Mouse (Mus musculus) thymus, postnatal 36 days (tissue): ENCODE measurements around the gene Sf3b6.
A peak's percentile ranks its signal among the peaks of the same experiment; 100 is the strongest.
"Not testable (repeated sequence)": the region's sequence is repeated elsewhere in the genome, so short reads cannot be mapped to it uniquely, and the experiment has no call there.

ENCODE experiments used
- DNase-seq, 2 experiments: peaks; one replicate each; pipeline ENCODE4 v3.0.0; 2022; ENCODE audit warnings: mixed read lengths in 2 of 2

The Sf3b6 gene

DNA sequence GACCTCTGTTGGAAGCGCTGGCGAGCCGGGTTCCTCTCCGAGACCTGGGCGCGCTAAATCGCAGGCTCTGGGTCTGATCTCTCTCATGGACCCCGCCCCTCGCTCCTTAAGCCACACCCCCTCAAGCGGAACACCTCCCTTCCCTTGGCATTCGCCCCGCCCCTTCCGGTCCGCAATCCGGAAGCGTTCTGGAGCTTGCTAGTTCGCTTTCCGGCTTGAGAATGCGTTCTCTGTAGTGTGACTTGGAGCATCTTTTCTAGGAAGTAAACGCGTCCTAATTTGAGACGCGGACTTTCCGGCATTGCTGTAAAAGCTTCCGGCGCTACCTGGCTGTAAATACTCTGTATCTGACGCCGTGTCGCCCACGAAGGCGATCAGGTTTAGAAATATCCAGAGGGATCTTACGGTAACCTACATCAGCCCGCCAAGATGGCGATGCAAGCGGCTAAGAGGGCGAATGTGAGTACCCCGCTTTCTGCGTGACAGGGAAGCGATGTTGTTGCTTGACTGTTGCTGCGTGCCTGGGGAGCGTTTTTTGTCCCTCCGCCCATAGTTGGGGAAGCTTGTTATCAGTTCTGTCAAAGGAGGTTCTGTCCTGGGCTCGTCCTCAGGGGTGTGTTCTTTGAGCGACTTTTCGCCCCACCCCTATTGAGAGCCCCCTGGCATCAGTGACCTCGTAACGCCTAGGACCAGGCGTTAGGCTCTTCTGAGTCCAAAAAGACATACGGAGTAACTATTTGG, at the start of gene Sf3b6:
Gene Sf3b6, plus strand, starts transcription at position 184 of the 741 bp plus-strand sequence.
- DNase-seq, result peak; percentile 99

DNA sequence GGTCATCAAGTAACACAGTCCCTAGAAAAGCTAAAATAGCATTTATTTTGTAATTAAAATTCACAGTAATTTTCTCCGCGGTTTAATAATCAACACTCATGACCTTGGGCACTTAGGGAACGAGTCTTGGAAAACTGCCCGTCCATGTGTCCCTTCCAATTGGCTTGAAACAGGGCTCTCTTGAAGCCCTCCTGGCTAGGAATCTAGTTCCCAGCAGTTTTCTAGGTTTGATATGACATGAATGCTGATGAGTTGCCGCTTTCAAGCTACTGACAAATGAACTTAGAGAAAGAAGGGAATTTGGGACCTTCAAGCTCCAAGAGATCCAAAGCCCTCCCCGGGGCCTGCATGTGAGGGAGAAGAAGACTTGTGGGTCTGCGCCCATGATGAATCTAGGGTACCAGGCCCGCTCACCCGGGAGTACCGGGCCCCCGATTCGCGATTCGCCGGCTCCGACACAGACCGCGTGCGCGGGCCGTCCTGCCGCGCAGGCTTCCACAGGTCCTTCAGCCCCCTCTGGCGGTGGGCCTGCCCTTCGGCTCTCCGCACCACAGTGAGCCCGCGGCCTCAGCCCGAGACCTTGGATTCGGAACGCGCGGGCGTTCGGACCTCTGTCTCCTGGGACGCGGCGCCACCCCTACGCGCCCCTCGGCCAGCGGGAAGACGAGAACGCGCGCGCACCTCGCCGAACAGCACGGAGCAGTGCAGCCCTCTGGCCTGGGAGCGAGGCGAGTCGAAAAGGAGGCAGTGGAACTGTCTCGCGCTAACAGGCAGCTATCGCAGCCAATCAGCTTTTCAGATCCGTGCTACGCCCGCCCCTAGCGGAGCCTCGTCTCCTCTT, 48.6 kb upstream of the Sf3b6 start, which contains the start of the genes Pfn4 and Fam228b:
Gene Pfn4, plus strand, starts transcription at position 531 of the 841 bp plus-strand sequence.
Gene Fam228b, minus strand, starts transcription at position 776 of the 841 bp plus-strand sequence.
- peak; percentile 95 to 99 for DNase-seq

DNA sequence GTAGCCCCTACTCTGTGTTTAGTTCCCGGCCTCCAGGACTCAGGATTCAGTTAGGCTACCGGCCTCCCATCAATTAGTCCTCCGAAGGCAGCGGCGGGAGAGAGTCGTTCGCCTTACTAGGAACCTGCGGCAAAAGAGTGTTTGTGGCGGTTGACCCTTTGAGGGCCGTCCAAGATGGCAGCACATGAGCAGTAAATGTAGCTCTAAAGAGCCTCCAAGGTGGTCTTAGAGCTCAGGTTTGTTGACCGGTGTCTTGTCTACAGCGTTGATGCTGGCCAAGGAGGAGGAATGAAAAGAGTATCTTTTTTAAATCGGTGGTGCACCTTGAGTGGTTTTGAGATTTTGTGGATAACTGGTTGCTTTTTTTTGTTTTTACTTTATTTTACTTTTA, 48.0 kb upstream of the Sf3b6 start:
- no peak for DNase-seq

- no peak for DNase-seq
Measured at GRCm38 (mm10) chr12:4774895-4775587, 42.3 kb upstream of the Sf3b6 start.

- DNase-seq, result peak; percentile 24 to 42
Measured at GRCm38 (mm10) chr12:4775588-4775949, 41.8 kb upstream of the Sf3b6 start.

DNA sequence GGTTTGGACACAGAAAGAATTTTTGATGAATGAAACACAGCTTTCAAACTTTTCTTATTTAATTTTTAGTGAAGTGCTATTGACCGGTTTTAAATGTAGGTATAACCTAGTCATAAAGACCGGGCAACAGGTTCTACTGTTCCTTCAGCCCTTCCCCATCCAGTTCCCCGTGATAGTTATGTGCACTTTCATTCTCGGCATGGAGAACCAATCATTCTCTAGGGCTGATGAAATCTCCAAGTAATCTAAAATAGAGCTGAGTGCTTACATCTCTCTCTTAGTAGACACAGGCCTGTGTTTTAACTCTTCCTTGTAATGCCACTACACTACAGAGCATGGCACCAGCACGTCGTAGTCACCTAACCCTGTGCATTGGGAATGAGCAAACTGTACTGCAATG, 39.6 kb upstream of the Sf3b6 start:
- DNase-seq, result no peak

- DNase-seq, result no peak
Measured at GRCm38 (mm10) chr12:4780245-4780644, 37.1 kb upstream of the Sf3b6 start.

DNA sequence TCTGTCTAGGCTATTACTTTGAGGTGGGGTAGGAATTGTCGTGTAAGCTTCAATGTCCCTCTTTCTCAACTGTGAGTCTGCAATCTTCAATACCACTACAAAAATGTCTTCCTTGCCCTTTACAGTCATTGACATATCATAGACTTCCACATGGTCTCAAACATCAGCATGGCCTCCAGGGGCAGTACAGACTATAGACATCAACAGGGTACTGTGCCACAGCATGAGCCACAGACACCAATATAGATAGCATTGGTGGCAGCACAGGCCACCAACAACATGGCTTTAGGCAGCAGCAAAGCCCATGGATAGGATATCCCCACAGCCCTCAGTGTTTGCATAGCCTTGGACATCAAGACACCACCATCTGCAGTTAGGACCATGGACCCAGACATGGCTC, 36.1 kb upstream of the Sf3b6 start:
- no peak for DNase-seq

DNA sequence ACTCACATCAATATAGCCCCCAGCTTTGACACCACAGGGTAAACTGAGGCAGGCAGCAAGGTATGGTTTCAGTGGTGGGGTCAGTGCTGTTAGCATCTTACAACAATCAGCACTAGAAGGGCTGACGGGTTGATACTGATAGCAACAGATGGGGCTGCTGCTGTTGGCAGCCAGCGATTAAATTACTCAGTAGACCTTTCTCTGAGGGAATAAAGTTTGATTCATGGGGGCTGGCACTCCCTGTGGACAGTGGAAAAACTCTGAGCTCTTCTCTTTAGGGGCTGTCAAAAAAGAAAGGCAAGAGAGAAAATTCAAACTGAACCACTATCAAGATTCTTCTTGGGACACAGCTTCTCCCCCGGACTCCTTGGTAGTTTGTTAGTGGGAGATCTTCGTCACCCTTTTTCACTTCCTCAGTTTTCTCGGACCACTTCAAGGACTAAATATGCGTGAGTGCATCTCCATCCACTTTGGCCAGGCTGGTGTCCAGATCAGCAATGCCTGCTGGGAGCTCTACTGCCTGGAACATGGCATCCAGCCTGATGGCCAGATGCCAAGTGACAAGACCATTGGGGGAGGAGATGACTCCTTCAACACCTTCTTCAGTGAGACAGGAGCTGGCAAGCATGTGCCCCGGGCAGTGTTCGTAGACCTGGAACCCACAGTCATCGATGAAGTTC, 35.5 kb upstream of the Sf3b6 start:
- not testable (repeated sequence) for DNase-seq

GRCm38 (mm10) chr12:4783598-4783997, 33.7 kb upstream of the Sf3b6 start:
- peak; percentile 34 to 48 for DNase-seq

- DNase-seq, result no peak
Measured at GRCm38 (mm10) chr12:4784466-4784865, 32.9 kb upstream of the Sf3b6 start.

GRCm38 (mm10) chr12:4788128-4788527, 29.2 kb upstream of the Sf3b6 start:
- DNase-seq, result not testable (repeated sequence)

DNA sequence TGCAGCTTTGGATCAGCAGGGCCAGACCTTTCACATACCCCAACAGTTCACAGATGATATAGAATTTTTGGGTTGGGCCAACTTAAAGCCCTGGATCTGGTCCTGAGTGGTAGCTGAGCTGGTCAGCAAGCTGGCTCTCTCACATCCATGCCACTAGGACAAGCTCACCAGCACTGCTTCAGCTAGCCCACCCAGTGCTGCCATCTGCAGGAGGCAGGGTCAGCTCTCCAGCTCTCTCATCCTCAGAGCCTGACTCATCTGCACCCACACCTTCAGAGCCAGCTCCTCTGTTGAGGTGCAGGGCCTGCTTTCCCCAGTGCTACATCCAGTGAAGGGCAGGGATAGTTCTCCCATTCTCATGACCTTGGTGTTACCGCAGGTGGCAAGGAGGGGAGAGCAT, 23.6 kb upstream of the Sf3b6 start:
- DNase-seq, result peak; percentile 24 to 32

- DNase-seq, result not testable (repeated sequence)
Measured at GRCm38 (mm10) chr12:4797471-4797870, 19.9 kb upstream of the Sf3b6 start.

GRCm38 (mm10) chr12:4811036-4811435, 6.3 kb upstream of the Sf3b6 start:
- no peak for DNase-seq

- no peak for DNase-seq
Measured at GRCm38 (mm10) chr12:4811705-4812104, 5.6 kb upstream of the Sf3b6 start.

GRCm38 (mm10) chr12:4813636-4814035, 3.7 kb upstream of the Sf3b6 start:
- no peak for DNase-seq

GRCm38 (mm10) chr12:4816680-4817360, 524 bp upstream of the Sf3b6 start:
- no peak for DNase-seq

DNA sequence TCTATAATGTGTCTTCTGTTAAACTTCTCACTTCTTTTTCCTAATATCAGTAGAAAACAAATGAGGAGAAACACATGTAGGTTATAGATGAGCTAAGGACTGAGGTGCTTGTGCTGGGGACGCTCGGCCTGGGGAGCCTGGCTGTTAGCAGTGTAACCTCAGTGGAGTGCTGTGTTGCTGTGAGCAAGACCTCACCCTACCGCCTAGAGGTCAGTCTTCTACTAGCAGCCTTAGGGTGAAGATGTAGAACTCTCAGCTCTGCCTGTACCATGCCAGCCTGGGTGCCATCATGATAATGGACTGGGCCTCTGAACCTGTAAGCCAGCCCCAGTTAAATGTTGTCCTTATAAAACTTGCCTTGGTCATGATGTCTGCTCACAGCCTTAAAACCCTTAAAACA, 9.9 kb downstream of the Sf3b6 start:
- DNase-seq, result no peak

GRCm38 (mm10) chr12:4836959-4837358, 19.6 kb downstream of the Sf3b6 start:
- no peak for DNase-seq

- DNase-seq, result no peak
Measured at GRCm38 (mm10) chr12:4840010-4840409, 22.7 kb downstream of the Sf3b6 start.

GRCm38 (mm10) chr12:4840741-4841140, 23.4 kb downstream of the Sf3b6 start:
- DNase-seq, result no peak
